Mouse (Mus musculus) embryo, embryonic 11 days (tissue): ENCODE measurements around the gene Tmem252.
"Not testable (repeated sequence)": the region's sequence is repeated elsewhere in the genome, so short reads cannot be mapped to it uniquely, and the experiment has no call there.

ENCODE experiments used
- DNase-seq: peaks from one replicate; pipeline ENCODE4 v3.0.0-alpha.2; 2015

Gene Tmem252

DNA sequence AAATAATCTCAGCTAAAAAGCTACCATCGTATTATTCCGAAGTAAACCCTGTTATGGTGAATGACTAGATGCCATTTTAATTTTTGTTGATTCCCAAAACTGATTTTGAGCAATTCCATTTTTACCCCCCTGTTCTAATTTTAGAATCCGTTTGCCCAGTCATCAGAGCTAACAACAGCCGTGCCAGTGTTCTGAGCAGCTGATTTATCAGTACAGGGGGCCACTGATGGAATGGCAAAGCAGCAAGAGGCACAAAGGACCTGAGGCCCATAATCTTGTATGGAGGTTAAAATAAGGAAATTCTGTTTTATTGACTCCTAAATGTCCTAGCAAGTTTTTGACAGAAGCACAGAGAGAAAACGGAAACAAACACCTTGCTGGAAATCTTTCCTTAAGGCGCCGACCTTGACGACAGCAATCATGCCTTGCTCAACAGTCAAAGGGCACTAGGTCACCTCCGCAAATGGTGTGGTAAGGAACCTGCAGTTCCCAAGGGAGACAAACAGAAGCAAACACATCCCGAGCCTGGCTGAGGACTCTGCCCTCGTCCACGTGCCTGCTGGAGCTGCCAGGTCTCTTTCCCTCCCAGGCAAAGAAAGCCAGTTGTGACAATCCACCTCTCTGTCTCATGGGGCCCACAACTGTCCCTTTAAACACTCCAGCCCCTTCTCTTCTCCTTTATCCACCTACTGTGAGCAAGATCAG is 9.4 kb downstream of the Tmem252 start:
- DNase-seq: no peak

DNA sequence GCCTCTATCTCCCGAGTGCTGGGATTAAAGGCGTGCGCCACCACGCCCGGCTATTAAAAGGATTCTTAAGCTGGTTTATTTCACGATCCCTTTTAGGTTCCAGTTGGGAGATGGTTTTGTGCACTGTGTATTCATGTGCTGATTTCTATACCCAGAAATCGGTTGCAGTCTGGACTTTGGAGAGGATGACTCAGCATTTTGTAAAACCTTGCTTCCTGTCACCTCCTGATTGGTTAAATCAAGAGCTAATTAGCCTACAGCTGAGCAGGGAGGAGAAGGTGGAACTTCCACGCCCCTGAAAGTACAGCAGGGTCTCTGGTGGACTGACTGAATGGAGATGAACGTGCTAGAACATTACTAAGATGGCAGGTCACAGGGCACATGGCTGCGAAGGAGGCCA is 12.6 kb downstream of the Tmem252 start:
- DNase-seq: no peak

GRCm38 (mm10) chr19:24688327-24688726 is 14.5 kb downstream of the Tmem252 start:
- no peak for DNase-seq

DNA sequence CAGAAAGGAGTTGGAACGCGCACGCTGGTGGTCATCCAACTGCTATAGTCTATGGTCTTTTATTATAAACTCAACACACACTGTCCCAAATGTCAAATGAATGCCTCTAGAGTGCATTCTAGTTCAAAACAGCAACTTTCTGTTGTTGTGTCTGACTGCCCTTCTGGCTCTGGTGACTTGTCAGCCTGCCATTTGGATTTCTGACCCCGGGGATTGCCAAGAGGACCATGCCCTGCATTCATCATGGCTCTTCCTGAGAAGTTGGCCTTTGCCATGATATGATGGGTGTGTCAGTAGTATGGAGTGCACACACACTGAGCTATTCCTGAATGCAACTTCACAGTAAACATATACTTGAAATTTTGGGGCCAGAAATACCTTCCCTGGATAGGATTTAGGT is 15.7 kb downstream of the Tmem252 start:
- DNase-seq: no peak

GRCm38 (mm10) chr19:24692691-24693090 is 18.9 kb downstream of the Tmem252 start:
- no peak for DNase-seq

DNA sequence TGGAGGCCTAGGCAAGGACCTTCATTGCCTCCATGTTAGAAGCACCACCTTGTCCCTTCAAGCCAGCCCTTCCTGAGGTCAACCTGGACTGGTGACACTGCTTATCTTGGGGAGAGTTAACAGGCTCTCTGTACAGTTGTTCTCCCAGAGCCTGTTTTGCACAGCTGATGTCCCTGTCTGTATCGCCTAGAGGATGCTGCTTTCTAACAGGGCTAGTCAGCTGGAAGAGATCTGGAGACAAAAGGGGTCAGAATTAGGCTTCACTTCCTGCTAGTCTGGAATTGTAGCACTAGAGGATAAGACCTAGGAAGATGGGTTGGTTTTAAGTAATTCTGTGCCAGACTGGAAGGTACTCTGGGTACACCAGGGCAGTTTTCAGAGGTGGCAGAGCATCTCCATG is 24.1 kb downstream of the Tmem252 start:
- DNase-seq: no peak

GRCm38 (mm10) chr19:24698651-24699050 is 24.8 kb downstream of the Tmem252 start:
- no peak for DNase-seq

- DNase-seq: no peak
These were observed 25.4 kb downstream of the Tmem252 start for GRCm38 (mm10) chr19:24699196-24699595.

- no peak for DNase-seq
These were observed 26.1 kb downstream of the Tmem252 start for GRCm38 (mm10) chr19:24699910-24700309.

DNA sequence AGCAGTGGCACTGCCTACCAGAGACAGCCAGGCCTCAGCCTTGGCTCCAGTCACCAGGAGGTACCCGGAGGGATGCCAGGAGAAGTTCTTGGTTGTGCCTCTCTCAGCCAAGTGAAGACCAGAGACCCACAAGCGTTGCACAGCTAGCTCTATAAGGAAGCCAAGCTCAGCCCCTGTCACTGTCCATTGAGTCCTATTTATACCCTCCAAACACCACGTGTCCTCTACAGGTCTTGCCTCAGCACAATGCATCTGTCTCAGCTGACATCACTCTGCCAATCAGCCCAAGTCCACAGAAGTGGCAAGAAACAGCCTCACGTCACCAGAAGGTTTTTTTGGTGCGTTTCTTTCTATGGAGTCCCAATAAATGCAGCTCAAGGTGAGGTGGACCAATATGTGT is 26.9 kb downstream of the Tmem252 start:
- DNase-seq: no peak

- no peak for DNase-seq
These were observed 27.9 kb downstream of the Tmem252 start for GRCm38 (mm10) chr19:24701716-24702115.

DNA sequence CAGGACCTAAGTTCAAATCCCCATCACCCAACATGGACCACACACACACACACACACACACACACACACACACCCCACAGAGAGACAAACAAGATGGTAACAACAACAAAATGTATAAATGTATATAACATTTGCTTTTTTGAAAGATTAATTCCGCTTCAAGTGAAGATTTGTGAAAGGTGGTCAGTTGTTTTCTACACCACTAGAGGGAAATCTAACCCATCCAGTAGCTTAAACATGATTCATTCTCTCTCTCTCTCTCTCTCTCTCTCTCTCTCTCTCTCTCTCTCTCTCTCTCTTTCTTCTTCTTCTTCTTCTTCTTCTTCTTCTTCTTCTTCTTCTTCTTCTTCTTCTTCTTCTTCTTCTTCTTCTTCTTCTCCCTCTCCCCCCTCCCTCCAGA is 29.4 kb downstream of the Tmem252 start:
- not testable (repeated sequence) for DNase-seq

DNA sequence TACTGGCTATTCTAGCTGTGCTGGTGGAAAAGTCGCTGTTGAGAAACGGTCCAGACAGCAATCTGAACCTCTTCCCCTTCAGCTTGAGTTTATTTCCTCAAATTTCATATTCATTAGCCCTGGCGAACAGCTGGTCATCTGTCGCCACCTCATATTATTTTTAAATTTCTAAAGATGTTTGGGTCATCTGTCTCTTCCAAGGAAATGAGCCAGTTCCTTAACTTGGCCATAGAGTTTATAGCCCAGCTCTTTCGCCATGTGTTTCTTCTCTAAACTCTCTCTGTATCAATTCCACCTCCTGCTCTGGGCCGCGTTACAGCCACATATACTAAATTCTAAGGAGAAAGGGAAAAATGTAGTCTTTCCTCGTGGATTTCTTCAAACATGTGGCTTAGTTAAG is 29.9 kb downstream of the Tmem252 start:
- DNase-seq: no peak

DNA sequence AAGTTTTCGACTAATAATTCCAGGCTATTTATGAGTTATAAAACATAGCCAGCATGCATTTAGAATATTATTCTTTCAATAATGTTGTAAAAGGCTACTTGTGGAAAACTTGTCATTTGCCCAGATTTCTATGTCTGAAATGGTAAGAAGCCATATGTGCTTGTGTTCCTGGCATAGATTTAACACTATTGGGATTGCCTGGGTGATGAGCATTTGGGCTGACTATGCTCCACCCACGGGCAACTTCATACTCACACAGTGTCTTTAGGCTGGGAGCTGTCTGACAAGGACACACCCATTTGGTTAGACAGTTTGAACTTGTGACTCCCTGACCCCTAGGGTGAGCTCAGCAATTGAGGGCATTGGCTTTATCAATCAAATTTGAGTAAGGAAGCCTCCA is 30.5 kb downstream of the Tmem252 start:
- DNase-seq: no peak

DNA sequence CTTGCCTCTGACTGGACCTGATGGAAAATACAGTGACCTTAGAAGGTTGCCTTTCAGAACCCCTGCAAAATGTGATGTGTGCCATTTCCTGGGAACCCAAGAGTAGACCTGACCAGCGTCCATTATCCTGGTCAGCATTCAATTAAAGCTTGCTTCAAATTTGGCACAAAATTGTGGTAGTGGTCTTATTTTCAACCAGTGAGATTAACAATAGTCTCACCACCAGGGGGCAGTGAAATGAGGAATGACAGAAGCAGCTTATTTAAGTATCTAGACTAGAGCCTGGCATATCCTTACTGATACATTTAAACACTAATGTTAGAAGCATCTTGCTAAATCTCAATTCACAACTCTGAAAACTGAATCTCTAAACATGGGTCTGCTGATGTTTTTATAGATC is 31.6 kb downstream of the Tmem252 start:
- DNase-seq: peak; percentile 76

DNA sequence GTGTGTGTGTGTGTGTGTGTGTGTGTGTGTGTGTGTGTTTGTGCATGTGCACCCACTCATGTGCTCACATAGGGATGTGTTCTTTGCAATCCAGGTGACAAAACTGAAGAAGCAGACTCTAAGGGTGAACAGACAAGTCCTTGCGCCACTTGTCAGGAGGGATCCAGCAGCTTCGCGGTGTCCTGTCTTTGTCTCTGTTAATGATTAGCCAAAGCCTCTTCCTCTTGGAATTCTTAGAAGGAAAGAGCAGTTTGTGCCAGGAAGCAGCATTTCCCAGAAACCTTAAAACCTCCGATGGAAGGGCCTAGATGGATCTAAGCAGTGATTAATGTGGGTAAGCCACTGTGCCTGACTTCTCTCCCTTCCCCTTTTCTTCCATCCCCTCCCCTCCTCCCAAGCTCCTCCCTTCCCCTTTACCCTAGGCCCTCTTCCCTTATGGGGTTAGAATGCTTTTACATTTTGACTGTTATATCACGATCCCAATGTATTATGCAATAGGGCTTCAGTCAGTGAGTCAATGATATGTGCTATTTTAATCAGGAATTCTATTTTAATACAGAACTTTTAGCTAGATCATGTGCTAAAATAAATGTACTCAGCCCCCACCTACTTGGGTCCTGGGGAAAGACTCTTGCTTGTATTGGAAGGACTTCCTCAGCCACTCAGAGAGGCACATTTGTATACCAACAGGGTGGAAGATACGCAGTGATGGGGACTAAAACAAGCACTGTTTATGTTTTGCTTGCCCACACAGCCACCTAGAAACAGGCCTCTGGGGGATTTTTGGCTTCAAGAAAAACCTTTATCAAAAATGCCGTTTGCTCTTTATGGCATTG is 33.5 kb downstream of the Tmem252 start:
- DNase-seq: no peak

GRCm38 (mm10) chr19:24708032-24708431 is 34.2 kb downstream of the Tmem252 start:
- DNase-seq: no peak

GRCm38 (mm10) chr19:24716303-24717097 is 42.7 kb downstream of the Tmem252 start:
- DNase-seq: no peak

DNA sequence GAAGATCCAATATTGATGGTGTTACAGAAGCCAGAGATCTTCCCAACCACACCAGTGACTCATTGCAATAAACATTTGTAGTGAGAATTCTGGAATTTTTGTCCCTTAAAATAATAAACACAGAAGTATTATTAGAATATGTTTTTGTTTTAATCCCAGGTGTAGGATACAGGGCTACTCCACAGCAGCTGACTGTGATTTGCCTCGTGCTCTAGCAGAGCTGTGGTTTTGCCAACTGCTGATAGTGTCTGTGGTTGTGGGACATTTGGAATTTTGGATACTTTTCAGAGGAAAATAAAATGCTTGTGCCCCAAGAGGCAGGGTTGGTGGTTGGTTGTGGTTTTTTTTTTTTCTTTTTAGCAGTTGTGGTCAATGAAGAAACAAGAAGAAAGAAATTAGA is 44.2 kb downstream of the Tmem252 start:
- DNase-seq: no peak

GRCm38 (mm10) chr19:24719504-24719903 is 45.7 kb downstream of the Tmem252 start:
- DNase-seq: no peak

GRCm38 (mm10) chr19:24720448-24720847 is 46.6 kb downstream of the Tmem252 start:
- DNase-seq: no peak

GRCm38 (mm10) chr19:24724362-24724761 is 50.6 kb downstream of the Tmem252 start:
- DNase-seq: no peak

GRCm38 (mm10) chr19:24730661-24731060 is 56.9 kb downstream of the Tmem252 start:
- no peak for DNase-seq
